Mouse (Mus musculus): ENCODE measurements at regions not wholly inside any gene's neighbourhood (a gene's known extent, or its start where the extent isn't known, plus 50 kb on each side); places are given as distances from the start of the nearest gene placed in this dataset.
A peak's percentile ranks its signal among the peaks of the same experiment; 100 is the strongest.

DNA sequence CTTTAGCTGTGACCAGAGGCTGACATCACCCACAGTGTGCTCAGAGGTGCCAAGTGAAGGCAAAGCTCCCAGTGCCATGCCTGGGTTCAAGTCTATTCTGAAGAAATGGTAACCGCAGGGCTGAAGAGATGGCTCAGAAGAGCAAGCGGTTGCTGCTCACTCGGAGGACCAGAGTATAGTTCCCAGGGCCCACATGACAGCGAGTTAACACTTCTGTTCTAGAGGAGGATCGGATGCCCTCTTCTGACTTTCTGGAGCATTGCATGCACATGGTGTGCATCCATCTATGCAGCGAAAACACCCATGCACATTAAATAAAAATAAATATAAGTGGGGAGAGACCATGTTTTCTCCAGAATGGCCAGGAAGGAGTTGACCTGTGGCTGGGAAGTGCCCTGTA is 209.5 kb downstream of the Sorl1 start:
- 94% methylated on average over 6 of the region's 6 CpGs for WGBS
- Histone ChIP-seq H3K4me2 (replicated peaks; ENCODE audit: low read depth, low read length, severe bottlenecking) (no peak overlapping the region), H3K27ac (replicated peaks; ENCODE audit: low read depth, low read length) (no peak overlapping the region), H3K4me1 (ENCODE audit: control insufficient read depth, insufficient read depth, low read length) (peaks cover 23% of the 10 kb centered on the region), H3K27me3 (ENCODE audit: control insufficient read depth, insufficient read depth, low read length) (no peaks in the 10 kb centered on the region), H3K4me3 (replicated peaks; ENCODE audit: low read length) (no peak overlapping the region), H3K36me3 (ENCODE audit: control insufficient read depth, insufficient read depth, low read length) (no peaks in the 10 kb centered on the region), H3K9me3 (ENCODE audit: control insufficient read depth, low read length) (no peaks in the 10 kb centered on the region), H3K9ac (ENCODE audit: low read depth, low read length, severe bottlenecking) (no peak overlapping the region)
- ATAC-seq (ENCODE audit: low FRiP score, low read depth) (no peak), DNase-seq (ENCODE audit: low spot score) (no peak)
- TF ChIP-seq POLR2A (IDR thresholded peaks at IDR 0.05; ENCODE audit: borderline replicate concordance, extremely low read depth, insufficient read depth, insufficient read length) = no peak

DNA sequence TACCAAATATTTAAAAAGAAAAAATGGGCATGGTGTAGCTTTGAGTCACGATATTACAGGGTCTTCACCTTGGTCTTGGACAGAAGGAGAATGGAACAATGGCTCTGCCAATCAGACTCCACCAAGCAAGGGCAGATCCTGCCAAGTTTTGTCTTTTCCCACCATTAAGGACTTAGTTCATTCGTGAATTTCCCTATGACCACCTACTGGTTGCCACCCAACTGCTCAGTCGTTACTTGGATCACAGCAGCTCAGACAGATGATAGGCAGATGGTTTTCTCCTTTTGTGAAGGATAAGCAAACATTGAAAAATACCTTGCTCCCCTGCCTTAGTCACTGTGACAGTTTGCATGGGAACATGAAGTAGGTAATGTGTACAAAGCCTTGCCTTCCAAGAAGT is 210.2 kb downstream of the Sorl1 start:
- no peaks in the 10 kb centered on the region for H3K9me3 ChIP-seq (ENCODE audit: control insufficient read depth, low read length)
- H3K4me3 ChIP-seq (replicated peaks; ENCODE audit: low read length) = no peak overlapping the region
- no peak overlapping the region for H3K9ac ChIP-seq (ENCODE audit: low read depth, low read length, severe bottlenecking)
- no peak for TF ChIP-seq POLR2A (IDR thresholded peaks at IDR 0.05; ENCODE audit: borderline replicate concordance, extremely low read depth, insufficient read depth, insufficient read length)
- WGBS = 79% methylated on average over 3 of the region's 3 CpGs
- H3K27ac ChIP-seq (replicated peaks; ENCODE audit: low read depth, low read length) = no peak overlapping the region
- H3K36me3 ChIP-seq (ENCODE audit: control insufficient read depth, insufficient read depth, low read length) = no peaks in the 10 kb centered on the region
- no peak for DNase-seq (ENCODE audit: low spot score)
- peaks cover 16% of the 10 kb centered on the region for H3K4me1 ChIP-seq (ENCODE audit: control insufficient read depth, insufficient read depth, low read length)
- H3K27me3 ChIP-seq (ENCODE audit: control insufficient read depth, insufficient read depth, low read length) = no peaks in the 10 kb centered on the region
- no peak for ATAC-seq (ENCODE audit: low FRiP score, low read depth)
- no peak overlapping the region for H3K4me2 ChIP-seq (replicated peaks; ENCODE audit: low read depth, low read length, severe bottlenecking)

DNA sequence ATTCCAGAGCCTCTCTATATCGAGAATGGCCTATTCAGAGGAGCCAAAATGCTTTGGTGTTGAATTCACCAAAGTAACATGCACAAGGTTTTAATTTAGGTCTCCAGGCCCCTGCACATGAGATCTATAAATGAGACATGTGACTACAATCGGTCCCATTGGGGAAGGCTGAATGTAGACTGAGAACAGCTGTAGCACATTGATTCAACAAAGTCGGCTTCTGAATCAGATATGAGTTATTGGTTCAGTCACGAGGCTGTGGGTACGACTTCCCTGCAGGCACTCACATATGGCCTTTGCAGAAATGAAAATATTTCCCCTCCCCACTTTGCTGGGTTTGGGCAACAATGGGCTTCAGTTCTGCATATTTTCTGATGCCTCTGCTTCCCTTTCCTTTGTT is 211.6 kb downstream of the Sorl1 start:
- ATAC-seq (ENCODE audit: low FRiP score, low read depth) (peak; percentile 82), DNase-seq (ENCODE audit: low spot score) (peak; percentile 82)
- Histone ChIP-seq H3K27me3 (ENCODE audit: control insufficient read depth, insufficient read depth, low read length) (no peaks in the 10 kb centered on the region), H3K27ac (replicated peaks; ENCODE audit: low read depth, low read length) (peak overlapping the region; percentile 73), H3K4me1 (ENCODE audit: control insufficient read depth, insufficient read depth, low read length) (peaks cover 3% of the 10 kb centered on the region; the same call in 1 of the 2 replicates), H3K36me3 (ENCODE audit: control insufficient read depth, insufficient read depth, low read length) (no peaks in the 10 kb centered on the region), H3K9me3 (ENCODE audit: control insufficient read depth, low read length) (no peaks in the 10 kb centered on the region), H3K4me2 (replicated peaks; ENCODE audit: low read depth, low read length, severe bottlenecking) (no peak overlapping the region), H3K9ac (ENCODE audit: low read depth, low read length, severe bottlenecking) (no peak overlapping the region), H3K4me3 (replicated peaks; ENCODE audit: low read length) (no peak overlapping the region)
- WGBS = 25% methylated on average over 5 of the region's 5 CpGs
- TF ChIP-seq POLR2A (IDR thresholded peaks at IDR 0.05; ENCODE audit: borderline replicate concordance, extremely low read depth, insufficient read depth, insufficient read length) = no peak

DNA sequence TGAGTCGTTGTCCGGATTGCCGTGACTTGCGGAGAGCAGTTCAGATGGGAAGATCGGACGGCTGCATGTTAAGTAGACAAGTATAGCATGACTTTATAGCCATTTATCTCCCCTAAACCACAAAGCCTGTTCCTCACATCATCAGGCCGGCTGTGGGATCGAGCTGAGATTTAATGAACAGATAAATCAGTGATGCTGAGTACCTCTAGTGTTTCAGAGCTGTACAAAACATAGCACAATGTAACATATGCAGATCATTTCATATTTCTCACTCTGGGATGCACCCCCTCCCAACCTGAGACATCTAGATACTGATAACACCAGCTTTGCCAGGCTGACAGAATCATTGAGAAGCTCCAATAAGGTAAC is 223.5 kb downstream of the Sorl1 start:
- H3K4me1 ChIP-seq (ENCODE audit: control insufficient read depth, insufficient read depth, low read length) = peaks cover 17% of the 10 kb centered on the region
- no peak for ATAC-seq (ENCODE audit: low FRiP score, low read depth)
- no peaks in the 10 kb centered on the region for H3K9me3 ChIP-seq (ENCODE audit: control insufficient read depth, low read length)
- no peak overlapping the region; the same call in 1 of the 2 replicates for H3K9ac ChIP-seq (ENCODE audit: low read depth, low read length, severe bottlenecking)
- peak overlapping the region; percentile 81 for H3K27ac ChIP-seq (replicated peaks; ENCODE audit: low read depth, low read length)
- peak overlapping the region; percentile 4; the same call in 1 of the 2 replicates for H3K4me2 ChIP-seq (replicated peaks; ENCODE audit: low read depth, low read length, severe bottlenecking)
- H3K4me3 ChIP-seq (replicated peaks; ENCODE audit: low read length) = no peak overlapping the region
- TF ChIP-seq POLR2A (IDR thresholded peaks at IDR 0.05; ENCODE audit: borderline replicate concordance, extremely low read depth, insufficient read depth, insufficient read length) = no peak
- no peak for DNase-seq (ENCODE audit: low spot score)
- WGBS = 41% methylated on average over 8 of the region's 8 CpGs
- H3K36me3 ChIP-seq (ENCODE audit: control insufficient read depth, insufficient read depth, low read length) = no peaks in the 10 kb centered on the region
- H3K27me3 ChIP-seq (ENCODE audit: control insufficient read depth, insufficient read depth, low read length) = no peaks in the 10 kb centered on the region

DNA sequence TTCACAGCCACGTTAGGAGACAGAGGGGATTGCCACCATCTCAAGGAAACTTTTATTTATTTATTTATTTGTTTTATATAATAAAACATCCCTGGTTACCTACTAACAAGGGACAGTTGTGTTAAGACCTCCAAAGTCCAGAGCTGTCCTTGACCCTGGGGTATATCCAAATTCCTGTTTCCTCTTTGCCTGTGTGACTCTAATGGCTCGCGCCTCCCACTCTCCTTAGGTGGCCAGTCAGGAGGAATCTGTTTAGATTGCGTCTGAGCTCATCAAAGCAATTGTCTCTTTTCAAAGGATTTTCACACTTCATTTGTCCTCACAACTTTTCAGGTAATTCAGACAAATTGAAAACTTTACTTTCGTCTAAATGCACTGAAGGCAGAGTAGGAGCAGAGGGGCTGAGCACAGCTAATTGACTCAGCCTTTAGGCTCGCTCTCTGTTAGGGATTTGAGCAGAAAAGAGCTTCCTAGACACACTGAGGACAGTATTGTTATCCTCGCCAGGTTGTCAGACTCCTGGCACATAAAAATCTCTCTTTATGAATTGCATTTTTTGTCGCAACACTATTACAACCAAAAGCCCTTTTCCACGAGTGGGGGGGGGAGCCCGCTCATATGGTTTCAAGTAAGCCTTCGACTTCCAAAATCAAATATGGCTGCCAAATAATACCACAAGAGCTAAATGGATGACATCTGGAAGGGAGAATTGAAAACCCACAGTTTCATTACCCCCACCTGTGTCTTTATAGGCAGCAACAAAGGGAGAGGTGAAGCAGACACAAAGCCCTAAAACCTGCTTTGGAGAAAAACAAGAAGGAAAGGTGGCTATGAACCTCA is 224.1 kb downstream of the Sorl1 start:
- WGBS = 25% methylated on average over 11 of the region's 11 CpGs
- ATAC-seq (ENCODE audit: low FRiP score, low read depth) (peak; percentile 59), DNase-seq (ENCODE audit: low spot score) (peak; percentile 78)
- Histone ChIP-seq H3K27ac (replicated peaks; ENCODE audit: low read depth, low read length) (peak overlapping the region; percentile 81), H3K9me3 (ENCODE audit: control insufficient read depth, low read length) (no peaks in the 10 kb centered on the region), H3K4me3 (replicated peaks; ENCODE audit: low read length) (no peak overlapping the region), H3K4me2 (replicated peaks; ENCODE audit: low read depth, low read length, severe bottlenecking) (peak overlapping the region; percentile 4), H3K4me1 (ENCODE audit: control insufficient read depth, insufficient read depth, low read length) (peaks cover 17% of the 10 kb centered on the region), H3K9ac (ENCODE audit: low read depth, low read length, severe bottlenecking) (no peak overlapping the region; the same call in 1 of the 2 replicates), H3K27me3 (ENCODE audit: control insufficient read depth, insufficient read depth, low read length) (no peaks in the 10 kb centered on the region), H3K36me3 (ENCODE audit: control insufficient read depth, insufficient read depth, low read length) (no peaks in the 10 kb centered on the region)
- no peak for TF ChIP-seq POLR2A (IDR thresholded peaks at IDR 0.05; ENCODE audit: borderline replicate concordance, extremely low read depth, insufficient read depth, insufficient read length)

Data from limb, embryonic 14.5 days (tissue).